Mouse (Mus musculus) spleen, postnatal 4 days (tissue): Measurements from ENCODE around the gene Arntl2.

Source experiments
- DNase-seq, 2 experiments: peaks; one replicate each; pipeline ENCODE4 v3.0.0; 2022; ENCODE audit warnings: low spot score in 2 of 2

Gene Arntl2

GRCm38 (mm10) chr6:146795924-146796545 lies at the start of gene Arntl2:
Gene Arntl2 (plus strand): TSS chr6:146796055.
- DNase-seq, result peak; percentile 44 to 73

- no peak for DNase-seq
These were observed 49.3 kb upstream of the Arntl2 start for GRCm38 (mm10) chr6:146746577-146746976.

- DNase-seq, result no peak
These were observed 48.8 kb upstream of the Arntl2 start for GRCm38 (mm10) chr6:146747057-146747456.

- no peak for DNase-seq
These were observed 47.6 kb upstream of the Arntl2 start for GRCm38 (mm10) chr6:146748271-146748670.

- DNase-seq, result no peak
These were observed 44.2 kb upstream of the Arntl2 start for GRCm38 (mm10) chr6:146751671-146752070.

- DNase-seq, result no peak
These were observed 43.7 kb upstream of the Arntl2 start for GRCm38 (mm10) chr6:146752178-146752577.

GRCm38 (mm10) chr6:146752612-146753011 lies 43.2 kb upstream of the Arntl2 start:
- DNase-seq, result no peak

- no peak for DNase-seq
These were observed 42.2 kb upstream of the Arntl2 start for GRCm38 (mm10) chr6:146753560-146754160.

- DNase-seq, result no peak
These were observed 40.7 kb upstream of the Arntl2 start for GRCm38 (mm10) chr6:146755136-146755535.

GRCm38 (mm10) chr6:146755679-146756078 lies 40.2 kb upstream of the Arntl2 start:
- no peak for DNase-seq

GRCm38 (mm10) chr6:146759027-146759426 lies 36.8 kb upstream of the Arntl2 start:
- no peak for DNase-seq

GRCm38 (mm10) chr6:146760022-146760421 lies 35.8 kb upstream of the Arntl2 start:
- no peak for DNase-seq

- no peak for DNase-seq
These were observed 35.1 kb upstream of the Arntl2 start for GRCm38 (mm10) chr6:146760736-146761135.

- no peak for DNase-seq
These were observed 33.5 kb upstream of the Arntl2 start for GRCm38 (mm10) chr6:146762264-146762898.

GRCm38 (mm10) chr6:146764593-146764992 lies 31.3 kb upstream of the Arntl2 start:
- DNase-seq, result peak in 1 of 2 experiments; percentile 31

GRCm38 (mm10) chr6:146765270-146765669 lies 30.6 kb upstream of the Arntl2 start:
- peak in 1 of 2 experiments; percentile 36 for DNase-seq

- DNase-seq, result peak in 1 of 2 experiments; percentile 46
These were observed 26.9 kb upstream of the Arntl2 start for GRCm38 (mm10) chr6:146768813-146769404.

GRCm38 (mm10) chr6:146770005-146770745 lies 25.7 kb upstream of the Arntl2 start:
- peak in 1 of 2 experiments; percentile 14 for DNase-seq

- DNase-seq, result peak in 1 of 2 experiments; percentile 45
These were observed 25.0 kb upstream of the Arntl2 start for GRCm38 (mm10) chr6:146770808-146771207.

GRCm38 (mm10) chr6:146775864-146776263 lies 20.0 kb upstream of the Arntl2 start:
- peak in 1 of 2 experiments; percentile 45 for DNase-seq

- peak; percentile 24 to 60 for DNase-seq
These were observed 19.1 kb upstream of the Arntl2 start for GRCm38 (mm10) chr6:146776610-146777389.
